Mouse (Mus musculus): ENCODE measurements around the gene Slc24a2.
A peak's percentile ranks its signal among the peaks of the same experiment; 100 is the strongest.

The Slc24a2 gene

GRCm38 (mm10) chr4:87109331-87110059 is 120.8 kb downstream of the Slc24a2 start:
- no peak for DNase-seq

GRCm38 (mm10) chr4:87100936-87101335 is 129.3 kb downstream of the Slc24a2 start:
- no peak for DNase-seq

- no peak for DNase-seq
These were observed 134.1 kb downstream of the Slc24a2 start for GRCm38 (mm10) chr4:87096186-87096585.

GRCm38 (mm10) chr4:87093612-87094011 is 136.7 kb downstream of the Slc24a2 start:
- no peak for DNase-seq

- DNase-seq, result no peak
These were observed 139.4 kb downstream of the Slc24a2 start for GRCm38 (mm10) chr4:87090841-87091240.

GRCm38 (mm10) chr4:87088713-87089112 is 141.6 kb downstream of the Slc24a2 start:
- no peak for DNase-seq

- no peak for DNase-seq
These were observed 142.7 kb downstream of the Slc24a2 start for GRCm38 (mm10) chr4:87087597-87087996.

GRCm38 (mm10) chr4:87086933-87087577 is 143.2 kb downstream of the Slc24a2 start:
- no peak for DNase-seq

GRCm38 (mm10) chr4:87081321-87081720 is 149.0 kb downstream of the Slc24a2 start:
- DNase-seq, result no peak

- no peak for DNase-seq
These were observed 151.0 kb downstream of the Slc24a2 start for GRCm38 (mm10) chr4:87079305-87079704.

- DNase-seq, result peak; percentile 6 to 21
These were observed 151.6 kb downstream of the Slc24a2 start for GRCm38 (mm10) chr4:87078726-87079125.

- DNase-seq, result no peak
These were observed 154.5 kb downstream of the Slc24a2 start for GRCm38 (mm10) chr4:87075761-87076160.

- DNase-seq, result no peak
These were observed 162.2 kb downstream of the Slc24a2 start for GRCm38 (mm10) chr4:87068121-87068520.

GRCm38 (mm10) chr4:87065227-87065626 is 165.1 kb downstream of the Slc24a2 start:
- no peak for DNase-seq

- no peak for DNase-seq
These were observed 165.7 kb downstream of the Slc24a2 start for GRCm38 (mm10) chr4:87064561-87064960.

GRCm38 (mm10) chr4:87062771-87063253 is 167.5 kb downstream of the Slc24a2 start:
- DNase-seq, result no peak

GRCm38 (mm10) chr4:87061696-87062095 is 168.6 kb downstream of the Slc24a2 start:
- DNase-seq, result no peak

- DNase-seq, result no peak
These were observed 172.7 kb downstream of the Slc24a2 start for GRCm38 (mm10) chr4:87057572-87057971.

- no peak for DNase-seq
These were observed 174.5 kb downstream of the Slc24a2 start for GRCm38 (mm10) chr4:87055768-87056167.

- no peak for DNase-seq
These were observed 177.4 kb downstream of the Slc24a2 start for GRCm38 (mm10) chr4:87052881-87053280.

- DNase-seq, result no peak
These were observed 181.2 kb downstream of the Slc24a2 start for GRCm38 (mm10) chr4:87049061-87049460.

- no peak for DNase-seq
These were observed 183.1 kb downstream of the Slc24a2 start for GRCm38 (mm10) chr4:87047131-87047530.

- no peak for DNase-seq
These were observed 187.0 kb downstream of the Slc24a2 start for GRCm38 (mm10) chr4:87043296-87043695.

- no peak for DNase-seq
These were observed 188.8 kb downstream of the Slc24a2 start for GRCm38 (mm10) chr4:87041412-87041997.

All from kidney, postnatal 4 days (tissue).